10 mouse cellular contexts compared by ENCODE assay signal in the genomic region with DNA sequence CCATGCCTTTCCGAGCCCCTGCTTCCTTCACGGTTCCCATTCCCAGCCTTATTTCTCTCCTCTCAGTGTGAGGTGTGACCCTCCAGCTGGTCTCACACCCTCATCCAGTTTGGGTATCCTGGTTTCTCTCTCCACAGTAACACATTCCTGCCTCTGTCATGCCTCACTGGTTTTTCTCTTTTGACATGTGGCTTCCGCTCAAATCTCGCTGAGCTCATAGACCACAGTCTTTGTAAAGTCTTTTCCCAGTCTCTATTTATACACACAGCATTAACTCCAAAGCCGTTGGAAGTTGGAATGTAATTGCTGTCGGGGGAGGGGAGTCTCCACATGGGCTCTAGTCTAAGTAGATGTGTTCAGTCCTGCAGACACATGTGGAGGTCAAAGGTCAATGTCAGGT.
A peak's percentile ranks its signal among the peaks of the same experiment; 100 is the strongest.
DNase-seq lines count a peak whose midpoint lies in the region; ATAC-seq lines count a peak whose summit lies in the region.
"Had no signal": no experiment of that assay in that cellular context is flagged by ENCODE, and none has a peak within 500 bp of the region (broad histone marks: within the 10 kb centered on the region; RNA-seq: fewer than 3 reads in every experiment).

No protein-coding gene starts in this region.

- no peak overlapping the region for H3K4me2 ChIP-seq in kidney, embryonic 14.5 days (replicated peaks; ENCODE audit: low read depth, low read length)
- H3K4me2 ChIP-seq in midbrain, embryonic 14.5 days (ENCODE audit: low read length): no peak overlapping the region

- DNase-seq in kidney, adult 9 months: no peak
- peak; percentile 69 for DNase-seq in embryo, embryonic 10.5 days (ENCODE audit: low spot score)
- DNase-seq in forelimb bud, embryonic 11.5 days (ENCODE audit: low read depth, low spot score): peak; percentile 46
- peak; percentile 25 for DNase-seq in midbrain, embryonic 14.5 days
- DNase-seq in urinary bladder, adult 2 months (ENCODE audit: low spot score): no peak
- DNase-seq in c-Kit-positive CD71-positive TER-119-positive erythroid progenitor cells, embryonic 14.5 days (ENCODE audit: low spot score): no peak
- DNase-seq in spleen, postnatal 4 days (ENCODE audit: low spot score in 2 of 2): no peak
- DNase-seq: gastrocnemius, adult 2 months; thymus, postnatal 36 days had no signal

- WGBS in kidney, embryonic 14.5 days: 32% methylated on average over 6 of the region's 6 CpGs
- WGBS in midbrain, embryonic 14.5 days: 23% methylated on average over 6 of the region's 6 CpGs

- no peak overlapping the region for H3K9ac ChIP-seq in kidney, embryonic 14.5 days (ENCODE audit: low read depth, low read length)
- no peak overlapping the region for H3K9ac ChIP-seq in midbrain, embryonic 14.5 days (replicated peaks; ENCODE audit: low read length)

- H3K27ac ChIP-seq in kidney, embryonic 14.5 days (ENCODE audit: low read depth, low read length): no peak overlapping the region
- H3K27ac ChIP-seq in midbrain, embryonic 14.5 days (replicated peaks; ENCODE audit: low read depth, low read length): no peak overlapping the region
- H3K27ac ChIP-seq: gastrocnemius, adult 2 months had no signal

- H3K4me3 ChIP-seq in kidney, embryonic 14.5 days (ENCODE audit: low read length): no peak overlapping the region
- H3K4me3 ChIP-seq in midbrain, embryonic 14.5 days (replicated peaks; ENCODE audit: low read depth, low read length): no peak overlapping the region
- H3K4me3 ChIP-seq: gastrocnemius, adult 2 months had no signal

- H3K4me1 ChIP-seq in kidney, embryonic 14.5 days (ENCODE audit: control insufficient read depth, insufficient read depth, low read length): no peaks in the 10 kb centered on the region
- H3K4me1 ChIP-seq in midbrain, embryonic 14.5 days (ENCODE audit: control insufficient read depth, insufficient read depth, low read length): 0 out of 2 replicates have a peak, but pooled peaks cover 4% of the 10 kb centered on the region

- H3K27me3 ChIP-seq in kidney, embryonic 14.5 days (ENCODE audit: control insufficient read depth, insufficient read depth, low read length): no peaks in the 10 kb centered on the region
- H3K27me3 ChIP-seq in midbrain, embryonic 14.5 days (ENCODE audit: control insufficient read depth, insufficient read depth, low read length): no peaks in the 10 kb centered on the region

- no peaks in the 10 kb centered on the region for H3K9me3 ChIP-seq in kidney, embryonic 14.5 days (ENCODE audit: control insufficient read depth, low read length)
- H3K9me3 ChIP-seq in midbrain, embryonic 14.5 days (ENCODE audit: control insufficient read depth, low read length): no peaks in the 10 kb centered on the region

- no peaks in the 10 kb centered on the region for H3K36me3 ChIP-seq in kidney, embryonic 14.5 days (ENCODE audit: control insufficient read depth, insufficient read depth, low read length)
- H3K36me3 ChIP-seq in midbrain, embryonic 14.5 days (ENCODE audit: control insufficient read depth, insufficient read depth, low read length): no peaks in the 10 kb centered on the region

- ATAC-seq in kidney, embryonic 14.5 days (ENCODE audit: low FRiP score, low TSS enrichment): peak; percentile 77
- no peak for ATAC-seq in midbrain, embryonic 14.5 days (ENCODE audit: low FRiP score, low TSS enrichment)

Comparison
In these comparisons a context has a peak if more than half of its experiments do, and no peak if none do; other contexts are left out.
1. DNase-seq: peak in embryo, embryonic 10.5 days (single experiment), forelimb bud, embryonic 11.5 days (single experiment) and midbrain, embryonic 14.5 days (single experiment); none in kidney, adult 9 months (single experiment), urinary bladder, adult 2 months (single experiment), c-Kit-positive CD71-positive TER-119-positive erythroid progenitor cells, embryonic 14.5 days (single experiment) and spleen, postnatal 4 days (0 of 2).